Comparison of ENCODE assay signal across 9 mouse cellular contexts in genomic region chr8:128272866-128273344, GRCm38 (mm10).
A peak's percentile ranks its signal among the peaks of the same experiment; 100 is the strongest.
DNase-seq lines count a peak whose midpoint lies in the region; ATAC-seq and TF ChIP-seq lines count a peak whose summit lies in the region.
"Had no signal": no experiment of that assay in that cellular context is flagged by ENCODE, and none has a peak within 500 bp of the region (broad histone marks: within the 10 kb centered on the region; RNA-seq: fewer than 3 reads in every experiment).

No protein-coding gene starts in this region.

- WGBS in forebrain, embryonic 10.5 days = 33% methylated on average over 3 of the region's 3 CpGs
- WGBS in forebrain, embryonic 12.5 days = 37% methylated on average over 3 of the region's 3 CpGs

- no peaks in the 10 kb centered on the region for H3K27me3 ChIP-seq in forebrain, embryonic 10.5 days (ENCODE audit: poor library complexity, severe bottlenecking)
- H3K27me3 ChIP-seq in forebrain, embryonic 12.5 days = no peaks in the 10 kb centered on the region
- H3K27me3 ChIP-seq: CH12.LX had no signal

- no peak overlapping the region for H3K4me2 ChIP-seq in forebrain, embryonic 12.5 days

- H3K36me3 ChIP-seq in forebrain, embryonic 10.5 days (replicated peaks) = no peaks in the 10 kb centered on the region
- no peaks in the 10 kb centered on the region for H3K36me3 ChIP-seq in forebrain, embryonic 12.5 days (replicated peaks)

- ATAC-seq in forebrain, embryonic 12.5 days (ENCODE audit: low FRiP score) = no peak

- peaks cover 14% of the 10 kb centered on the region for H3K4me1 ChIP-seq in forebrain, embryonic 10.5 days
- peaks cover 9% of the 10 kb centered on the region for H3K4me1 ChIP-seq in forebrain, embryonic 12.5 days

- peak overlapping the region; percentile 27; the same call in 1 of the 2 replicates for H3K27ac ChIP-seq in forebrain, embryonic 10.5 days
- no peak overlapping the region for H3K27ac ChIP-seq in forebrain, embryonic 12.5 days
- H3K27ac ChIP-seq in left cerebral cortex, adult 2 months = no peak overlapping the region

- TF ChIP-seq CTCF in left cerebral cortex, adult 2 months (IDR thresholded peaks at IDR 0.05) = no peak

- no peak overlapping the region for H3K4me3 ChIP-seq in forebrain, embryonic 10.5 days
- no peak overlapping the region for H3K4me3 ChIP-seq in forebrain, embryonic 12.5 days (replicated peaks)
- H3K4me3 ChIP-seq in left cerebral cortex, adult 2 months = no peak overlapping the region

- intact Hi-C loops in left cerebral cortex, adult 2 months (cut with DNase I) = loop anchor here (2.0 to 5.0 kb wide), 4 partner anchors 84 to 566 kb away; partner anchors contain the start of gene Nrp1

- no peaks in the 10 kb centered on the region for H3K9me3 ChIP-seq in forebrain, embryonic 10.5 days
- H3K9me3 ChIP-seq in forebrain, embryonic 12.5 days = no peaks in the 10 kb centered on the region

- H3K9ac ChIP-seq in forebrain, embryonic 12.5 days = no peak overlapping the region

- no peak for DNase-seq in forebrain, embryonic 10.5 days (ENCODE audit: extremely low spot score, low spot score)
- DNase-seq in 416B (ENCODE audit: low read depth) = peak; percentile 88
- DNase-seq in embryo, embryonic 11 days = peak; percentile 36
- DNase-seq in heart, adult 9 months (ENCODE audit: low spot score in 2 of 2) = peak; percentile 48 to 68
- DNase-seq in left cerebral cortex, adult 2 months (ENCODE audit: extremely low spot score in 1 of 2, low spot score in 2 of 2) = peak; percentile 11 to 45
- peak; percentile 27 to 37 for DNase-seq in right cerebral cortex, postnatal 10 days (ENCODE audit: low spot score in 2 of 2)
- DNase-seq in thymus, adult 18-20 months = no peak

Comparison
In these comparisons a context has a peak if more than half of its experiments do, and no peak if none do; other contexts are left out.
1. DNase-seq: peak in 416B (single experiment), embryo, embryonic 11 days (single experiment), heart, adult 9 months (2 of 2), left cerebral cortex, adult 2 months (2 of 2) and right cerebral cortex, postnatal 10 days (2 of 2); none in forebrain, embryonic 10.5 days (single experiment) and thymus, adult 18-20 months (0 of 2).